Mouse (Mus musculus): Measurements from ENCODE around the gene Ywhaq.

Gene Ywhaq

GRCm38 (mm10) chr12:21417100-21418070 is at the start of gene Ywhaq:
Ywhaq (minus strand) TSS chr12:21417637.
- DNase-seq (ENCODE audit: low read depth, low spot score): peak; percentile 93

DNA sequence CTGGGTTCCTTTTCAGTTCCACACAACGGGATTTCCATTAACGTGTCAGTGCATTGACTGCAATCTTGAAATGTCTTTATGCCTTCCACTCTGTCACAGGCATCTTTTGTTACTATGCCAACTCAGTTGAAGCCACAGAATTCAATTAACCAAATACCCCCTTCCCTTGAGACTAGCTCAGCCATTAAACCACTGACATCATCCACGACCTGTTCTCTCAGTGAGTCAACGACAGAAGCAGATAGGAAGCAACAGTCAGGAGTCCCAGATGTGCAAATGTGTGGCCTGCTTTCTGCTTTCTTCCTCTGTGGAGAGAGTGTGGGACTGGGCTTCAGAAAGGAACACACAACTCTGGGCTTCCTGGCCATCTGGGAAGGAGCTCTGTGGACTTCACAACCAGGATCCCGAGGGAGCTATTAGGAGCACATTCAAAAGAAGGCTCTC is 46.0 kb upstream of the Ywhaq start:
- no peak for DNase-seq (ENCODE audit: low read depth, low spot score)

GRCm38 (mm10) chr12:21462658-21463057 is 45.2 kb upstream of the Ywhaq start:
- DNase-seq (ENCODE audit: low read depth, low spot score): no peak

DNA sequence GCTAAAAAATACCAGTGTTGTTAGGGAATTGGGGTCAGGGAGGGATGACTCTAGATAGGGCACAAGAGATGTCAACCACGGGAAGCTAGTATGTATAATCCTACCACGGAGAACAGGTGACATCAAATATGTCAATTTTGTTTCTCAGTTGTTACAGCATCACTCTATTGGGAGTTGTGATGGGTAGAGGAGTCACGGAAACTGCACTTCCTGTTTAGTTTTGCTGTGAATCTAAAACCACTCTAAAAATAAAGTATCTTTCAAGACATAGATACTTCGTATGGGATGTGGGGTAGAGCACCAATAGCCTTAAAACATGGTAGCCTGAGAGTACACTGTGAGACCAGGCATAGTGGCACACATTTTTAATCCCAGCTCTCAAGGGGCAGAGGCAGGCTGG is 42.2 kb upstream of the Ywhaq start:
- no peak for DNase-seq (ENCODE audit: low read depth, low spot score)

DNA sequence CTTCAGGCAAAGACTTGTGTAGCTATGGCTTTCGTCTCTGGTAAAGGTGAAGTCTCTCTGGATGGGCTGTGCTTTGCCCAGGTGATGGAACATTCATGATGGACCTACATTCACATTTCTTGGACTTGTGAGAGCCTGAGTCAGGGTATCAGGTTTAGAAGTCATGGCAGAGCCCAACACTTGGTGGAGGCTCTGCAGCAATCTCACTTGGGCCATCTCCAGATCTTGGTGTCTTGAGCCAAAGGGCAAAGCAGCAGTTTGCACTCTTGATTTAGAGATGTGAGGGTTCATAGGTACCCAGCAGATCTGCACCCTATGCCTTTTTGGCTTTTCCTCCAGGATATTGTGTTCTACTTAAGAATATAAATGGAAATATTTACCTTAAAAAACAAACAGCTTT is 38.6 kb upstream of the Ywhaq start:
- no peak for DNase-seq (ENCODE audit: low read depth, low spot score)

GRCm38 (mm10) chr12:21451752-21452151 is 34.3 kb upstream of the Ywhaq start:
- no peak for DNase-seq (ENCODE audit: low read depth, low spot score)

- DNase-seq (ENCODE audit: low read depth, low spot score): no peak
Measured at GRCm38 (mm10) chr12:21451351-21451750, 33.9 kb upstream of the Ywhaq start.

GRCm38 (mm10) chr12:21443783-21444182 is 26.3 kb upstream of the Ywhaq start:
- DNase-seq (ENCODE audit: low read depth, low spot score): no peak

DNA sequence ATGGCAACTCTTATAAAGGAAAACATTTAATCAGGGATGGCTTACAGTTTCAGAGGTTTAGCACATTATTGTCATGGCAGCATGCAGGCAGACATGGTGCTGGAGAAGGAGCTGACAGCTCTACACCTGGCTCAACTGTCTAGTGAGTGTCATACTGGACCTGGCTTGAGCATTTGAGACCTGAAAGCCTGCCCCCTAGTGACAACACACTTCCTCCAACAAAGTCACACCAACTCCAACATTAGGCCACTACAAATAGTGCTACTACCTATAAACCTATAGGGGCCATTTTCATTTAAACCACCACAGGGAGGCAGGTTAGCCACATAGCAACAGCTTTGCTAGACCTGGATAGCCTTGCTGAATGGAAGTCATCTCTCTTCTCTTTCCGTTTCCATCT is 24.4 kb upstream of the Ywhaq start:
- DNase-seq (ENCODE audit: low read depth, low spot score): no peak

DNA sequence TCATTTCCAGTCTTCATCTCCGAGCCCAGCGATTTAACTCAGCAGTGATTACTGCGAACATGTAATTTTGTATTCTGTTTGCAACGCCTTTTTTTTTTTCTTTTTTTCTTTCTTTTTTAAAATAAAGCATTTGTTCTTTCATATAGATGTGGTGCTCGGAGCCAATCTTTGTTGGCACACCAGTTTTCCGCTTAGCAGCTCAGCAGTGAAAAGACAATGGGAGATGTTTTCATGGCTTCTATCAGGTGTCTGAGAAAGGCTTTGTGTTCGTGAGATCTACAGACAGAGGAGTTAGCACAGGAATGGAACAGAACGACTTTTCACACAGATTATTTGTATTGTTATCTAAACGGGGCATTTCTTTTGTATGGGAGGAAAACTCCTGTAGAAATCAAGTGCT is 22.0 kb upstream of the Ywhaq start:
- no peak for DNase-seq (ENCODE audit: low read depth, low spot score)

GRCm38 (mm10) chr12:21438750-21439394 is 21.4 kb upstream of the Ywhaq start:
- no peak for DNase-seq (ENCODE audit: low read depth, low spot score)

- no peak for DNase-seq (ENCODE audit: low read depth, low spot score)
Measured at GRCm38 (mm10) chr12:21438294-21438693, 20.9 kb upstream of the Ywhaq start.

DNA sequence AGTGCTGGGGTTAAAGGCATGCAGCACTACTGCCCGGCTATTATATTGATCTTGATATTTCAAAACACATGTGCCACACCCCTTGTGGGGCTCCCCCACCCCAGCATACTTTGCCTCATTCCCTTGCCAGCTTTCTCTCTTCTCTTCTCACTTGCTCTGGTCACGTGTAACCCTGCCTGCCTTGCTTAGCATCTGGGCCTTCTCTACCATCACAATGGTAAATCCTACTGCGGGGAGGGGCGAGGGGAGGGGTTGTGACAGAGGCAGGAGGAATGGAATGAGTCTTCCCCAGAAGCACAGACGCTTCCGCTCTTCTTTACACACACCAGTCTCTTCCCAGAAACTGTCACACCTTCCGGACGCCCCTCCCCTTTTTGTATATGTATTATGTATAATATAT is 14.5 kb upstream of the Ywhaq start:
- no peak for DNase-seq (ENCODE audit: low read depth, low spot score)

DNA sequence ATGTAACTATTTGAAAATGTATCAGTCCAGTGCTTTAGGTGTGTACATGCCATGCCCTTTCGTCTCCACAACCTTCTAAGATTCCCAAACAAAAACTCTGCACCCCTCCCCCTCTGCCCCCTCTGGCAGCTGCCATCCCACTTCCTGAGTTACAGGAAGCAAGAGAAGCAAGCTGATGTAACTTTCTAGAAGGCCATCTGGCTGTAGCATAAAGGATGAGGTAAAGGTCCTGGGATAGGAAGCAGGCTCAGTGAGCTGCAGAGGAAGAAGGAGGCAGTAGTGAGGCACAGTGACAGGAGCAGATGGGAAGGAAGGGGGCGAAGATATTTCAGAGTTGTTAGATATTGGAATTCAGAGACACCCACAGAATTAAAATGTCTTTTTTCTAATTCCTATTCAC is 13.6 kb upstream of the Ywhaq start:
- DNase-seq (ENCODE audit: low read depth, low spot score): no peak

- DNase-seq (ENCODE audit: low read depth, low spot score): no peak
Measured at GRCm38 (mm10) chr12:21430140-21430539, 12.7 kb upstream of the Ywhaq start.

- DNase-seq (ENCODE audit: low read depth, low spot score): no peak
Measured at GRCm38 (mm10) chr12:21429021-21429420, 11.6 kb upstream of the Ywhaq start.

- DNase-seq (ENCODE audit: low read depth, low spot score): no peak
Measured at GRCm38 (mm10) chr12:21426065-21426940, 8.9 kb upstream of the Ywhaq start.

- no peak for DNase-seq (ENCODE audit: low read depth, low spot score)
Measured at GRCm38 (mm10) chr12:21424683-21425082, 7.2 kb upstream of the Ywhaq start.

DNA sequence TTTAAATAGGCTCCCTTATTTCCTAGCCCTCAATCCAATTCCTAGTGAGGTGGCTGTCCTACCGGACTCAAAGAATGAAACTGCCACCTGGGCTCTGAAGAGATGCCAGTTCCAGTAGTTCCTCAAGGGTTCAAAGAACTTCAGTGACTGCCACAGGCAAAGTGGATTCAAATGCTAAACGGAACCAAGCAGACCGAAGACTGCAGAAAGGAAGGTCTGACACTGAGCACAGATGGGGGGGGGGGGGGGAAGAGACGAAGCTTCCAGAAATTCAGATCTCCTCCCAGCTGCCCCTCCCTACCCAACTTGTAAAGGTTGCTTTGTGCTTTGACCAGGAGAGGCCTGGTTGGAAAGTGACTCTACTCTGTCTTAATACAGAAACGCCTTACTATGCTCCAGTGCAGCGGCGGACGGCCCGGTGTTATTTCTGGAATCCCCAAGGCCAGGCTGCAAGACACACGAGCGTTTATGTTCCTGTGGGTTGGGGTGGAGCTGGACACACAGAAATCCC is 1.2 kb upstream of the Ywhaq start:
- no peak for DNase-seq (ENCODE audit: low read depth, low spot score)

DNA sequence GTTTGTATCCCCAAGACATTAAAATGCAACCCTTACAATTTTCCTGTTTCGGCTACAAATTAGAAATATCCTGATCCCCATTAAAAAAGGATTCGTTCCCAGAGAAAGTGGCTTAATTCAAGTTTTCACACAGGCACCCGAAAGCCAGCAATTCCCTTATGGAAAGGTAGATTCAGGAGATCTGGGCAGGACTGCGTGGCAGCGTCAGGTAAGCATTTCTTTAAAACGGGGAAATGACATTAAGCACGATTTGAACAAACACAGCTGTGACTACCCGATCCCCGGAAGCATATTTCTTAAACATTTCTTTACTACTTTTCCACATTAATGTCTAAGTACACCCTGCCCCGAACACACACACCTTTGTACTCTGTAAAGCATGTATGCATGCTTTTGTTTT is 646 bp upstream of the Ywhaq start:
- DNase-seq (ENCODE audit: low read depth, low spot score): no peak

GRCm38 (mm10) chr12:21416506-21416905 is 931 bp downstream of the Ywhaq start:
- no peak for DNase-seq (ENCODE audit: low read depth, low spot score)

GRCm38 (mm10) chr12:21410620-21411019 is 6.8 kb downstream of the Ywhaq start:
- no peak for DNase-seq (ENCODE audit: low read depth, low spot score)

All from retina, adult 2 months (tissue).